Mouse (Mus musculus) adrenal gland (tissue): Measurements from ENCODE around the gene Ebpl.
"Not testable (repeated sequence)": the region's sequence is repeated elsewhere in the genome, so short reads cannot be mapped to it uniquely, and the experiment has no call there.

Experiments
- intact Hi-C: fragments of 180-260 bp; cut with DNase I; formaldehyde crosslinking; loops from one replicate; pipeline ENCODE4 v1.15.1; 2025

Ebpl gene

DNA sequence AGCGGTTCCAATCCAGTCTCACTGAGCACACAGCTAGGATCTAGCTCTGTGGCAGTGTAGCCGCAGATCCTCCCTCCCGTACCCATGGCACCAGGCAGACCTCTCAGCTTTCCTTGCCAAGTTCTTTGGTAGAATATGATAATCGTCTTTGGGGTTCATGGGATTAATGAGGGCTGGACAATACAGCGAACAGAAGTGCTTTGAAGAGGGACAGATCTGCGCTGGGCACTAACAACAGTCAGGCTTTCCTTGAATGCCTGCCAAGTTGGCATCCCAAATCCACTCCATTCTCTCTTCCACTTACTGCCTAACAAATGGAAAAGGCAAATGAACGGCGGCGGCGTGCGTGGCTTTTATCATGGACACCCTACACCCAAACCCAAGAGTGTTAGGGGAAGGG is 29.6 kb downstream of the Ebpl start:
- intact Hi-C loops = loop anchor here (5.0 kb wide), 2 partner anchors 107 to 167 kb away; partner anchors contain the start of gene Kpna3

DNA sequence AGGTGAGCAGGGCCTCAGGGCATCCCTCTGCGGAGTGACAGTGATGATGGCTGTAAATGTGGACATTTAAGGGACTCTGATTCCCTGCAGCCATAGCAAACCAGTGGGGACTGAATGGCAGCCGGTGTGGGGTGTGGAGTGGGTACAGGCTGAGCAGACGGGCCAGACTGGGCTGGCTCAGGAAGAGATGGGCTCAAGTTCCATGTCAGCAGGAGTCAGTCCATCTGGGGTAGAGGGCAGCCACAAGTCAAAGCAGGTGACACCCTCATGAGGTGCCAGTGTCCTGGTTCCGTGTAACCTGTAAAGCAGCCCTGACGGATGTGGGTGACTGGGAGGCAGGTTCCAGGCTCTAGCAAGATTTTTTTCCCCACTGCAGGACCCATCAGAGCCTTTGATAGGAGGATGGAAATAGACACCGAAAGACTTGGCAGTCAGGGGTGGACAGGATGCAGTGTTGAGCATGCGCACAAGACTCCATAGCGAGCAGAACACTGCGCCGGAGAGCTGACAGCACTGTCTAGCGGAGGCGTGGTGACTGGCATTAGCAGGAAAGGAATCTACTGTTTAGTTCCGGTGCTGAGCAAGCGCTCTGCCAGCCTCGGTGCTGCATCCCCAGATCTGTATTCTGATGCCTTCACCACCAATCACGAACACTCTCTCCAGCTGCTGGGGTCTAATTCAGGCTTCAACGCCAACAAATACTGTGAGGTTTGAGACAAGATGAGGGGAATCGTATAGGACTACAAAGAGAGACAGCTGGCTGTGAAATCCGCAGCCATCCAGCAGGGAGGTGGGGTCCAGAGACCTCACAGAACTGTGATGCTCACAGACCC is 32.4 kb downstream of the Ebpl start:
- intact Hi-C loops = no loop called here

DNA sequence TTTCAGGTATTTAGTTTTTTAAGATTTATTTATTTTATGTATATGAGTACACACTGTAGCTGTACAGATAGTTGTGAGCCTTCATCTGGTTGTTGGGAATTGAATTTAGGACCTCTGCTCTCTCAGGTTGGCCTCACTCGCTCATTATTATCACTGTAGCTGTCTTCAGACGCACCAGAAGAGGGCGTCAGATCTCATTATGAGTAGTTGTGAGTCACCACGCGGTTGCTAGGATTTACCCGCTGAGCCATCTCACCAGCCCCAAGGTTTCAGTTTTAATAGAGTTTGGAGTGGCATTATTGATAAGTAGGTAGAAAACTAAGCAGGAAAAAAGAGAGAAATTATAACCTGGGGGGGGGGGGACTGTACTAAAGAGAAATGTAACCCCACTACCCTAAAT is 33.2 kb downstream of the Ebpl start:
- intact Hi-C loops = not testable (repeated sequence)

GRCm38 (mm10) chr14:61322740-61323139 is 37.5 kb downstream of the Ebpl start:
- intact Hi-C loops = no loop called here

DNA sequence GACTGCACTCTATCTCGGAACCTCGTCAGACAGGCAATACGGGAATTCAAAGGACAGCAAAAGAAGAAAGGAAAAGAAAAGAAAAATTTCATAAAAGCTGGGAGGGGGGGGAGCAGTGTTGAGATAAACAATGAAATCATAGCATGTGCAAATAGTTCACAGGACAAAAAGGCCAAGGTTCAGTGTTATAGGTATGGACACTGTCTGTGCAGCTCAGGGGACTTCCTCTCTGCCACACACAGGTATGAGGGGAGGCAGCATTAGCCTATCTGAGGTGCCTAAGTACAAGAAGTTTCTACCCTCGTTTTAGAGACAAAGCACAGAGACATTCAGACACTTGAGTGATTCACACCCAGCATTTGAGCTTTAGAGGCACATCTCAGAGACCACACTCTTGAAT is 39.0 kb downstream of the Ebpl start:
- intact Hi-C loops = no loop called here

- intact Hi-C loops = no loop called here
Observed at GRCm38 (mm10) chr14:61320765-61321164, 39.5 kb downstream of the Ebpl start.

GRCm38 (mm10) chr14:61316861-61317260 is 43.4 kb downstream of the Ebpl start:
- intact Hi-C loops = no loop called here

DNA sequence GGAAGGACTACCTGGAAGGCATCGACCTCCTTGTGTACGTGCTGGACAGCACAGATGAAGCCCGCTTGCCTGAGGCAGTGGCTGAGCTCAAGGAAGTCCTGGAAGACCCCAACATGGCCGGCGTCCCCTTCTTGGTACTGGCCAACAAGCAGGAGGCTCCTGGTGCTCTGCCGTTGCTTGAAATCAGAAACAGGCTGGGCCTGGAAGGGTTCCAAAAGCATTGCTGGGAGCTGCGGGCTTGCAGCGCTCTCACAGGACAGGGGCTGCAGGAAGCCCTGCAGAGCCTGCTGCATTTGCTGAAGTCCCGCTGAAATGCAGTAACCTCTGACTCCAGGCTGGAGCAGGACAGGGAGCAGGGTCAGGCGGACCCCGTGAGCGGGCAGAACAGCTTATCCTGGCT is 49.3 kb downstream of the Ebpl start:
- intact Hi-C loops = no loop called here

DNA sequence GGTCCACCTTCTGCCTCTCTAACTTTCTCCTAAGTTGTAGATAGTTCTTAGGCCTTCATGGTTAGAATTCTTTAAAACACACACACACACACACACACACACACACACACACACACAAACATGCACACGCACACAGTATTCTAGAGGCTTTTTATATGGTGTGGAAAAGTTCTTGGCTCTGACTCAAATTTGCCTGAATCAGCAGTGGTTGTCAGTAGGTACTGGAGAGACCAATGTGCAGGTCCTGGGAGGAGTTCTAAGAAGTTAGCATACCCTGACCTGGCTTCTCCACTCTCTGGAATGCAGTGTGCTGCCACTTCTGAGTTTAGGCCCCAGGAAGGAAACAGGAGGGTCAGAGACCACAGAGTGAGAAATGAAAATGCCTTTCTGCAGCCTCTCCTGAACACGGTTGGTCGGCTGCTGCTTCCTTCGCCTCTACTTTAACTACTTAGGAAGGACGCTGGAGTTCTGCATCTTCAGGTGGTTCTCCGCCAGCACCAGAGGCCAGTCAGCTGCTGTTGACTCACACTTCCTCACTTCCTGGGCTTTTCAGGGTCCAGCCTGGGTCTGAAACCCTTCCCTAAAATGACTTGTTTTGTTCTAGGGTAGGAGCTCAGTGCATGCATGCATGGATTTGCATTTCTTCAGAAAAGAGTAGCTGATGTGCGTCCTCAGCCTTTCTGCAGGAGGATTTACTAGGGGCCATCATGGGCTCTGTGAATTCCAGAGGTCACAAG is 50.0 kb downstream of the Ebpl start:
- intact Hi-C loops = no loop called here

GRCm38 (mm10) chr14:61309593-61309992 is 50.6 kb downstream of the Ebpl start, which contains the start of gene Arl11:
Gene Arl11 (plus strand): TSS chr14:61309753.
- intact Hi-C loops = no loop called here

GRCm38 (mm10) chr14:61303969-61304609 is 56.1 kb downstream of the Ebpl start:
- intact Hi-C loops = no loop called here

DNA sequence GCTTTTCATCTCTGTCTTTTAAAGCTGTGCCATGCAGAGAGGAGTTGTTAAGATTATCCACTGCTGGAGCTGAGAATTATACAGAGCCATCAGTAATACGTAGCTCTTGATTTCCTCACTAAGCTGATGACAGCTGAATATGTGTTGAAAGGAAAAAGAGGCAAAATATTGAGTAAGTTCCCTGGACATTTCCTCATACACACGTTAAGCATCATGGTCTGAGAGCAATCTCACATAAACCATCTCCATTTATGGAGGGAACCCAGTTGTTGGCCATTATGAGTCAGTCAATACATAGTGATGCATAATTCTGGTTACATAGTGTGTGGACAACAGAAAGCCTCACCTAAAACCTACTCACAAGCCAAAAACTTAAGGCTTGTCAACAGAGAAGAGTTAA is 57.8 kb downstream of the Ebpl start:
- intact Hi-C loops = no loop called here

GRCm38 (mm10) chr14:61301323-61301722 is 58.9 kb downstream of the Ebpl start:
- intact Hi-C loops = no loop called here

DNA sequence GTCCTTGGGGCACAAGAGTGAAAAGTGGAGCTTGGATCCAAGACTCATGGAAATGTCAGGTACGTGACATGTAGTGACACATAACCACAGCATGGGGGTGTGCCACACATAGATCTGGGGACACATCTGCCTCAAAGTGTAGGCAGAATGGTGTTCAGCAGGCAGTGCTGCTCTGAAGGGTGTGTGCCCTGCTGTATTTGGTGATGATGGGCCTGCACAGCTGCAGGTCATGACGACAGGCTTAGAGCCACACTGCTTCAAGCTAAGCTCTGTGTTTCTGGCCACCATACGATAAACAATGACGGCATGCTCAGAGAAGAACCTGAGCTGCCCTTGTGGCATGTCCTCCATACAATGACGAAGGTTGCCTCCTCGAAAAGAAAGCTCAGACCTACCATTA is 60.4 kb downstream of the Ebpl start:
- intact Hi-C loops = loop anchor here (5.0 kb wide), 1 partner anchor 58 kb away; no protein-coding TSS in a partner anchor

DNA sequence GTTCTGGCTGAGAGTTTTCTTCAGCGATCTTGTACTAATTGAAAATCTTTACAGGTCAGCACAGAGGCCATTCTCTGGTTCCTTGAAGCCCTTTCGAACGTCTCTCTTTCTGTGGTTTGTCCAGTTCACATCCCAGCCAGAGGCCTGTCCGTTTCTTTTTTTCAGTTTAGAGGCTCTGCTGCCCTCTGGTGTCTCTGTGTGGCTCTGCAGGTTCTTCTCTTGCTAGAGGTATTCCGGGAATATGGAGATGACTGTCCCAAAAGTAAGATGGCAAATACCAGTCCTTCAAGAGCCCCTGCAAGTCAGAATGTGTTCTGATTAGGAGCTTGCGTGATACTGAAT is 65.5 kb downstream of the Ebpl start:
- intact Hi-C loops = loop anchor here (2.0 to 5.0 kb wide), 3 partner anchors 18 to 492 kb away; no protein-coding TSS in a partner anchor

DNA sequence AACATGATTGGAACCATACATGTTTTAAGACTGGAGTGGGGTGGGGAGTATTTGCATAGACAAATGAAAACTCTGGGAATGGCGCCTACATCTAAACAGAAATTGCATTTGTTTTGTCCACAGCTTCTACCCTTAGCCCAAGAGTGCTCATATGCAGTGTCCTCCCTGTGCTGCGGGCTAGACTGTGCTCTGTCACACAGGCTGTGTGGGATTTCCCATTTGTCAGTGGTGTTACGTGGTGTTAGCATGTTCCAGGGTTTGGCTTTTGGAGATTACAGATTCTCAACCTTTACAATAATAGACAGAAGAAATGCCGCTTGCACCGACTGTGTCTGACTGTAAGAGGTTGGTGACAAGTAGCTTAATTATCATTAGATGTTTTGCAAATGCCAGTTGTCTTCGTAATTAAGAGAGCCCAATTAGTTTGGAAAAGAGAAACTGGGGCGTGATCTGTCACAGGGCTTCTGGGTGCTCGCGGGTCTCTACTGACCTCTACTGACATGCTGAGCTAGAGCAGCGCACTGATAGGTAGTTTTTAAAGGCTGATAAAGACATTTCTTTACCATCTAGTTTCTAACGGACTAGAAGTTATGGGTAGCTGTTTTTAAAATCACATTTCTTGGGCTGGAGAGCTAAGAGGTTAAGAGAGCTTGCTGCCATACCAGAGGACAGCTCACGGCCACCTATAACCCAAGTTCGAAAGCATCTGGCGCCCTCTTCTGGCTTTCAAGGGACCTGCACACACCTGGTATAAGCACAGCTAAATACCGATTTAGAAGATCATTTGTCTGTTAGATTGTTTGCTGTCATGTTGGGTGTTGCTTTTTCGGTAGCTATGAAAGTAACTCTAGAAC is 66.1 kb downstream of the Ebpl start:
- intact Hi-C loops = loop anchor here (2.0 to 5.0 kb wide), 2 partner anchors 17 to 492 kb away; no protein-coding TSS in a partner anchor

DNA sequence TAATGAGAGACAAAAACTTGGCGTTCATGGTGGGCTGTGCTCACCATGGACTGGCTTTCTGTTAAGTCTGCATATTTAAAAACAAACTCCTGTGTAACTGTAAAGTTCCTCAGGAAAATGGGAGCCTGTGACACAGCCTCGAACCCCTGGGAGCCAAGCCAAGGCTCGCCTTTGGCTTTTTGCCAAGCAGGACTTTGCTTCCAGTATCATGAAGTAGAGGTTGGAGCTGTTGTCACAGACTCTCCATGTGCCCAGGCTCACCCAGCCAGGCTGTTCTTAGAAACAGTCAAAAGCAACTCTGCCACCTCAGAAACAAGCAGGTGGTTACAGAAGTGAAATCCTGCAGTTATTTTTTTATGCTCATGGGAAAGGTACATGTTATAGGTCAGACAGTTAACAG is 69.6 kb downstream of the Ebpl start:
- intact Hi-C loops = loop anchor here (5.0 kb wide), 1 partner anchor 488 kb away; no protein-coding TSS in a partner anchor

DNA sequence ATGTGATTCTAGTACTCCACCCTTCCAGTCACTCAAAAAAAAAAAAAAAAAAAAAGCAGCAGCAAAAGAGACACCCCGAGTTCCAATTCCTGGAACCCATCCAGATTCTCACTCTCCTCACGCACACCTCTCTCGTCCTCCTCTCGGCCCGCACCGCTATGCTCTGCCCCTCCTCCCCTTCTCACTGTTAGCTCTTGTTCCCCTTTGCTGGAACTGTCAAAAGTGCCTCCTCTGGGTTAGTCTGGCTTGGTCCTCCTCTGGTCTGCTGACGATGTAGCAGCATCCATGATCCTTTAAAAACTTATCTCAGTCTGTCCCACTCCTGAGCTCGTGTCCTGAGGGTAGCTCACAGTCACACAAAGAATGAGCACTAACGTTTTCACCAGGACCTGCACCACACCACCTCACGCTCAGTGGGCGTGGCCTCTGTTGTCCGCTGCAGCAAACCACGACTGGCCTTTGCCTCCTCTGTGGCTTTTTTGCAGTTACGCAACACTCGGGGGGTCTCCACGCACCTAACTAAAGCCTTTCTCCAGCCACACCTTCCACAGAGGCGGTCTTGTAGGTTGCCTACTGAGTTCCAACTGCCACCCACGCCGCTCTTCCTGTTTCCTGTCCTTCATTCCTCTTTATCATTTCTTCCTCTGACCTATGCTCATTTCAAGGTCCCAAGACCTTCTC is 71.5 kb downstream of the Ebpl start:
- intact Hi-C loops = no loop called here
